Mouse (Mus musculus): ENCODE data around the gene Slc9a8. TPM values are rescaled to one million over a fixed set of nuclear protein-coding genes. Genes with fewer than 3 reads are reported as not detected.
A peak's percentile ranks its signal among the peaks of the same experiment; 100 is the strongest.

Slc9a8 gene
- polyA plus RNA-seq, 1 experiment: 19.0 TPM

DNA sequence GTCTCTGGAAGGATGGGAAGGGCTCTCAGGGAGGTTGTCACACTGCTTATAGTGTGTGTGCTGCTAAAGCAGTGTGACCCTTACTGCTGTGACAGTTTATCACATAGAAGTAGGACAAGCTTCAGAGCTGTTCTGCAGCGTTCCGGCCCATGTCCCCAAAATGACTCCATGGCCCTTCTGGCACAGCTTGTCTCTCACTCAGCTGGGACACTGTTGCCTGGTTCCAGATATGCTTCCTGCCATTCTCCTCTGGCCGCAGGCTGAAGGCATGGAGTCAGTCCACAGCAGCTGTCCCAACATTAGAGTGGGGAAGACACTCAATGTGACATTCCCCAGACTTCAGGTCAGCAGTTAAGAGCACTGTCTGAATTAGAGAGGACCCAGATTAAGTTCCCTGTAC lies 37.0 kb downstream of the Slc9a8 start:
- Histone ChIP-seq H3K79me3 (ENCODE audit: low read depth) (no peaks in the 10 kb centered on the region), H3K4me3 (ENCODE audit: insufficient read depth, poor library complexity, severe bottlenecking) (no peak overlapping the region), H3K79me2 (ENCODE audit: control insufficient read depth, insufficient read depth) (no peaks in the 10 kb centered on the region), H3K27me3 (ENCODE audit: control insufficient read depth, insufficient read depth, insufficient read length) (no peaks in the 10 kb centered on the region), H3ac (ENCODE audit: control insufficient read depth, insufficient read length, low read depth) (no peak overlapping the region), H3K36me3 (ENCODE audit: control insufficient read depth, insufficient read depth) (peaks cover 53% of the 10 kb centered on the region)
- TF ChIP-seq MYOG (IDR thresholded peaks at IDR 0.05; ENCODE audit: control insufficient read depth, extremely low read depth, insufficient read length) (no peak), USF1 (IDR thresholded peaks at IDR 0.05; ENCODE audit: low read depth) (no peak), MYOD1 (IDR thresholded peaks at IDR 0.05; ENCODE audit: control insufficient read depth, insufficient read length, low read depth) (no peak), CEBPB (IDR thresholded peaks at IDR 0.05; ENCODE audit: low read depth) (no peak)

- no peaks in the 10 kb centered on the region for H3K27me3 ChIP-seq (ENCODE audit: control insufficient read depth, insufficient read depth, insufficient read length)
- peaks cover 46% of the 10 kb centered on the region for H3K36me3 ChIP-seq (ENCODE audit: control insufficient read depth, insufficient read depth)
- H3ac ChIP-seq (ENCODE audit: control insufficient read depth, insufficient read length, low read depth): no peak overlapping the region
- no peaks in the 10 kb centered on the region for H3K79me3 ChIP-seq (ENCODE audit: low read depth)
- H3K4me3 ChIP-seq (ENCODE audit: insufficient read depth, poor library complexity, severe bottlenecking): no peak overlapping the region
- TF ChIP-seq MYOG (IDR thresholded peaks at IDR 0.05; ENCODE audit: control insufficient read depth, extremely low read depth, insufficient read length): no peak
- TF ChIP-seq MYOD1 (IDR thresholded peaks at IDR 0.05; ENCODE audit: control insufficient read depth, insufficient read length, low read depth): no peak
- TF ChIP-seq CEBPB (IDR thresholded peaks at IDR 0.05; ENCODE audit: low read depth): no peak
- no peak for TF ChIP-seq CTCF (IDR thresholded peaks at IDR 0.05; ENCODE audit: control insufficient read depth, insufficient read depth, insufficient read length)
- TF ChIP-seq USF1 (IDR thresholded peaks at IDR 0.05; ENCODE audit: low read depth): no peak
- no peak for TF ChIP-seq MAX (IDR thresholded peaks at IDR 0.05)
- no peak for TF ChIP-seq FOSL1 (IDR thresholded peaks at IDR 0.05; ENCODE audit: insufficient read depth, low read length, poor library complexity, severe bottlenecking)
- no peaks in the 10 kb centered on the region for H3K79me2 ChIP-seq (ENCODE audit: control insufficient read depth, insufficient read depth)
Measured at GRCm38 (mm10) chr2:167459071-167459865, 37.8 kb downstream of the Slc9a8 start.

- H3K79me3 ChIP-seq (ENCODE audit: low read depth): no peaks in the 10 kb centered on the region
- H3ac ChIP-seq (ENCODE audit: control insufficient read depth, insufficient read length, low read depth): no peak overlapping the region
- peaks cover 41% of the 10 kb centered on the region for H3K36me3 ChIP-seq (ENCODE audit: control insufficient read depth, insufficient read depth)
- TF ChIP-seq USF1 (IDR thresholded peaks at IDR 0.05; ENCODE audit: low read depth) (no peak), CTCF (IDR thresholded peaks at IDR 0.05; ENCODE audit: control insufficient read depth, insufficient read depth, insufficient read length) (peak; percentile 79)
- no peaks in the 10 kb centered on the region for H3K27me3 ChIP-seq (ENCODE audit: control insufficient read depth, insufficient read depth, insufficient read length)
- H3K79me2 ChIP-seq (ENCODE audit: control insufficient read depth, insufficient read depth): no peaks in the 10 kb centered on the region
- H3K4me3 ChIP-seq (ENCODE audit: insufficient read depth, poor library complexity, severe bottlenecking): no peak overlapping the region
Measured at GRCm38 (mm10) chr2:167462954-167463353, 41.4 kb downstream of the Slc9a8 start.

DNA sequence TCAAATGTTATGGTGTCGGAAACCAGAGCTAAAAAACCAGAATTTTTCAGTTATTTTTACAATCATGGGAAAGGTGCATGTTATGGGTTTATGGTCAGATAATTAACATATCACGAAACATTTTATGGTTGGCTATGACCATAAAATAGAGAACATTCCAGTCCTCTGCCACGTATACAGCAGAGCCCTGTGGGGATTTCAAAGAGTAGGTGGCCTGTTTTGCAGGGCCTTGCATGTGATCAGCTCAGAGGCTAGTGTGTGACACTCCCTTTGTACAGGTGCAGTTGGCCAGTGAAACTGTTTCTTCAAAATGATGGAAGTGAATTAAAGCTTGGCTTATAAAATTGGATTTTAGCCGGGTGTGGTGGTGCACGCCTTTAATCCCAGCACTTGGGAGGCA lies 42.3 kb downstream of the Slc9a8 start:
- peaks cover 39% of the 10 kb centered on the region for H3K36me3 ChIP-seq (ENCODE audit: control insufficient read depth, insufficient read depth)
- no peaks in the 10 kb centered on the region for H3K27me3 ChIP-seq (ENCODE audit: control insufficient read depth, insufficient read depth, insufficient read length)
- no peaks in the 10 kb centered on the region for H3K79me3 ChIP-seq (ENCODE audit: low read depth)
- no peaks in the 10 kb centered on the region for H3K79me2 ChIP-seq (ENCODE audit: control insufficient read depth, insufficient read depth)
- H3K4me3 ChIP-seq (ENCODE audit: insufficient read depth, poor library complexity, severe bottlenecking): no peak overlapping the region
- TF ChIP-seq USF1 (IDR thresholded peaks at IDR 0.05; ENCODE audit: low read depth) (no peak), FOSL1 (IDR thresholded peaks at IDR 0.05; ENCODE audit: insufficient read depth, low read length, poor library complexity, severe bottlenecking) (no peak), MYOD1 (IDR thresholded peaks at IDR 0.05; ENCODE audit: control insufficient read depth, insufficient read length, low read depth) (no peak), CTCF (IDR thresholded peaks at IDR 0.05; ENCODE audit: control insufficient read depth, insufficient read depth, insufficient read length) (no peak), MAX (IDR thresholded peaks at IDR 0.05) (no peak), CEBPB (IDR thresholded peaks at IDR 0.05; ENCODE audit: low read depth) (no peak), MYOG (IDR thresholded peaks at IDR 0.05; ENCODE audit: control insufficient read depth, extremely low read depth, insufficient read length) (no peak)
- H3ac ChIP-seq (ENCODE audit: control insufficient read depth, insufficient read length, low read depth): no peak overlapping the region

- Histone ChIP-seq H3ac (ENCODE audit: control insufficient read depth, insufficient read length, low read depth) (no peak overlapping the region), H3K27me3 (ENCODE audit: control insufficient read depth, insufficient read depth, insufficient read length) (no peaks in the 10 kb centered on the region), H3K36me3 (ENCODE audit: control insufficient read depth, insufficient read depth) (peaks cover 42% of the 10 kb centered on the region), H3K79me3 (ENCODE audit: low read depth) (no peaks in the 10 kb centered on the region), H3K4me3 (ENCODE audit: insufficient read depth, poor library complexity, severe bottlenecking) (no peak overlapping the region), H3K79me2 (ENCODE audit: control insufficient read depth, insufficient read depth) (no peaks in the 10 kb centered on the region)
- no peak for TF ChIP-seq MYOG (IDR thresholded peaks at IDR 0.05; ENCODE audit: control insufficient read depth, extremely low read depth, insufficient read length)
- TF ChIP-seq USF1 (IDR thresholded peaks at IDR 0.05; ENCODE audit: low read depth): no peak
- TF ChIP-seq FOSL1 (IDR thresholded peaks at IDR 0.05; ENCODE audit: insufficient read depth, low read length, poor library complexity, severe bottlenecking): no peak
- no peak for TF ChIP-seq MYOD1 (IDR thresholded peaks at IDR 0.05; ENCODE audit: control insufficient read depth, insufficient read length, low read depth)
- no peak for TF ChIP-seq CTCF (IDR thresholded peaks at IDR 0.05; ENCODE audit: control insufficient read depth, insufficient read depth, insufficient read length)
- no peak for TF ChIP-seq CEBPB (IDR thresholded peaks at IDR 0.05; ENCODE audit: low read depth)
- TF ChIP-seq MAX (IDR thresholded peaks at IDR 0.05): no peak
Measured at GRCm38 (mm10) chr2:167465951-167466350, 44.4 kb downstream of the Slc9a8 start.

GRCm38 (mm10) chr2:167467214-167467613 lies 45.7 kb downstream of the Slc9a8 start:
- H3K79me3 ChIP-seq (ENCODE audit: low read depth): no peaks in the 10 kb centered on the region
- no peak for TF ChIP-seq CEBPB (IDR thresholded peaks at IDR 0.05; ENCODE audit: low read depth)
- no peak for TF ChIP-seq FOSL1 (IDR thresholded peaks at IDR 0.05; ENCODE audit: insufficient read depth, low read length, poor library complexity, severe bottlenecking)
- no peak for TF ChIP-seq MAX (IDR thresholded peaks at IDR 0.05)
- no peak for TF ChIP-seq MYOD1 (IDR thresholded peaks at IDR 0.05; ENCODE audit: control insufficient read depth, insufficient read length, low read depth)
- no peak for TF ChIP-seq CTCF (IDR thresholded peaks at IDR 0.05; ENCODE audit: control insufficient read depth, insufficient read depth, insufficient read length)
- no peak for TF ChIP-seq USF1 (IDR thresholded peaks at IDR 0.05; ENCODE audit: low read depth)
- no peak for TF ChIP-seq MYOG (IDR thresholded peaks at IDR 0.05; ENCODE audit: control insufficient read depth, extremely low read depth, insufficient read length)
- no peaks in the 10 kb centered on the region for H3K79me2 ChIP-seq (ENCODE audit: control insufficient read depth, insufficient read depth)
- no peak overlapping the region for H3ac ChIP-seq (ENCODE audit: control insufficient read depth, insufficient read length, low read depth)
- no peaks in the 10 kb centered on the region for H3K27me3 ChIP-seq (ENCODE audit: control insufficient read depth, insufficient read depth, insufficient read length)
- H3K4me3 ChIP-seq (ENCODE audit: insufficient read depth, poor library complexity, severe bottlenecking): no peak overlapping the region
- H3K36me3 ChIP-seq (ENCODE audit: control insufficient read depth, insufficient read depth): peaks cover 54% of the 10 kb centered on the region
